Mouse (Mus musculus) kidney, postnatal 25 days (tissue): Measurements from ENCODE around the gene Tinagl1.
A peak's percentile ranks its signal among the peaks of the same experiment; 100 is the strongest.

Source experiments
- DNase-seq, 2 experiments: peaks; one replicate each; pipeline ENCODE4 v3.0.0; 2021; ENCODE audit warnings: mixed read lengths in 2 of 2

The Tinagl1 gene

GRCm38 (mm10) chr4:130177087-130177486, 2.2 kb upstream of the Tinagl1 start:
- peak; percentile 65 to 81 for DNase-seq

- no peak for DNase-seq
These were observed 1.3 kb upstream of the Tinagl1 start for GRCm38 (mm10) chr4:130176156-130176720.

- peak; percentile 87 to 95 for DNase-seq
These were observed 439 bp downstream of the Tinagl1 start for GRCm38 (mm10) chr4:130174335-130175031.

DNA sequence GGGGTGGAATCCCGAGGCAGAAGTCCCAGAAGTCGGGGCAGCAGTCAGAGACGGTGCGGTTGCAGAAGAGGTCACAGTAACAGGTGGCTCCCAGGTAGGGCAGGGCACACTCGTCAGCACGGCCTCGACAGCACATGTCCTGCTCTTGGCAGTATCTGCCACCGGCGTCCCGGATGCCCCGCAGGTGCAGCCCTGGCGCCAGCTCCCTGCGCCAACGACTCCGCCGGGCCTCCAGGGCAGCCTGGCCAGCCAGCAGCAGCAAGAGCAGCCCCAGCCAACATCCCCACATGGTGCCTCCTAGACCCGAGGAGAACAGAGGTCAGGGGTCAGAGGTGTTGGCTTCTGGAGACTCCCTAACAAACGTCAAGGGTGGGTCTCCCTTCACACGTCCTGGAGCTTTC, 1.0 kb downstream of the Tinagl1 start:
- peak; percentile 46 to 79 for DNase-seq

DNA sequence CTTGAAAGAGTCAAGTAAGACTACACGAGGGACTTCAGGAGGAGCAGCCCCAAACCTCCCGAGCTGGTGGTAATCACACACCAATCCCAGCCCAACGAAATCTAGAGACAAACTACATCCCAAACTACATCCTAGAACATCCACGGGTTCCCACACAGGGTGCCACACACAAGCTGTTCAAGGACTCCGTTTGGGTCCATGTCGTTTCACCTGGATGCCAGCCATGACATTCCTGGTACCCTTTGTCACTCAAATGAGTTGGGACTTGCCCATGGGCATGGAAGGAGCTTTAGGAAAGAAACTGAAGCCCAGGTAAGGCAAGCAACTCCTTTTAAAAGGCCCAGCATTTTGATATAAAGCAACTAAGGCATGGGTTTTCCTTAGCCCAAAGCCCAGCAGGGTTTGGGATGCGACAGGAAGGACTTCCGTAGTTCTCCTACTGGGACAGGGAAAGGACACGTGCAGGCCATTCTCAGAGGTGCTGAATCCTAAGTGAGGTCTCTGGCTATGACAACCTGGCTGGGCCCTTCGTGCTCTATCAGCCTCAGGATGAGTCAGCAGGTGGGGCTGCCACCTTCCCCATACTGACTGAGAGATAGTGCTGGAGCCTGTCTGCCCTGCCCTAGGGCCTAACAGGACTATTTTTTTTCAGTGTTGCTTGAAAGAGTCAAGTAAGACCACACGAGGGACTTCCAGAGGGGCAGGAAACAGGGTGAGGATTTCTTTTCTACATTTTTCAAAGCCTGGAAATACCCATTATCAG, 1.7 kb downstream of the Tinagl1 start:
- peak; percentile 42 to 60 for DNase-seq

DNA sequence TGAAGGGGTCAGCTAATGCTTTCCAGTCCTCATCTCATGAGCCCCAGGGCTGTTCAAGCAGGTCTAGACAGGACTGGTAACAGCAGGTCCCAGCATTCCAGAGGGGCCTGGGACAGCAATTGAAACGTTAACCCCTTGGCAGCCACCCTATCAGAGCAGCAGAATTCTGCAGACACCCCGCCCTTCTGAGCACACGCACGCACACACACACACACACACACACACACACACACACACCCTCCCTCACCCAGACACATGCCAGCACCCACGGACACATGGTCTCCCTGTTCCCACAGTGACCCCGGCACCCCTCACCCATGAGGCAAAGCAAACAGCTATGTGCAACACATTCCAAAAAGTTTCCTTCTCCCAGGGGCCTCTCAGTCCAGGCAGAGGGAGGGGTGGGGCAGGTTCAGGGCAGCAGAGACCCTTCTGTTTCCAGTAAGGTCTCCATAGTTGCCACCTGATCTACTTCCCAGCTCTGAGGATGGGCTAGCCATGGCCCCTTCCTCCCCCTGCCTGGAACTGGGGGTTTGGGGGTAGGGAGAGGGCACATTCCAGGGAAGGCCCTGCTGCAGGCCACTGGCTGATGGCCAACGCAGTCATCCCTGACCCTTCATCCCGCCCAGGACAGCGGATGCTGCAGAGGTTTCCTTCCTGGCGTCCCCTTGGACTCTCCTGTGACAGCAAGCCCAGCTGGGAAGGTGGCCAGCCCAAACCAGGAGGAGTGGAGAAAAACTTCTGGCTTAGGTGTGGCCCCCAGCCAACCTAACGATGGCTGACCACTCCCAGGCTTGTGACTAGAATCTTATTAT, 2.8 kb downstream of the Tinagl1 start:
- DNase-seq = peak; percentile 94 to 97

DNA sequence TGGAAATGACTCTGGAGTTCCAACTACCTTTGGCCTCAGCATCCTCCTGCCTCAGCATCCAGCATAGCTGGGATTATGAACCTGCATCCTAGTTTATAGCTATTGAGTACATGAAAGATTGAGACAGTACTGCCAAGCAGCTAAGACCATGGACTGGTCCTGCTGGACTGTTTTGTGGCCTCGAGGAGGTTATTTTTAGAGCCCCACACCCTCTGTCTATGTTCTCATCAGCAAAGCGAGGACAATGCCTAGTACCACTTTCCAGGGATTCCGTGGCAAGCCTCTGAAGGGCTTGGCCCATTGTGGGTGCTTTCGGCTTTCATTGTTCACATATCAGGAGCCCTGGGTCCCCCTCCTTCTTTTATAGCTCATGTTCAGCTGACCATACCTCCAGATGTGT, 4.6 kb downstream of the Tinagl1 start:
- DNase-seq = peak in 1 of 2 experiments; percentile 11

- DNase-seq = peak; percentile 72 to 90
These were observed 5.4 kb downstream of the Tinagl1 start for GRCm38 (mm10) chr4:130169411-130169971.

- peak; percentile 97 to 98 for DNase-seq
These were observed 6.4 kb downstream of the Tinagl1 start for GRCm38 (mm10) chr4:130168280-130169183.

DNA sequence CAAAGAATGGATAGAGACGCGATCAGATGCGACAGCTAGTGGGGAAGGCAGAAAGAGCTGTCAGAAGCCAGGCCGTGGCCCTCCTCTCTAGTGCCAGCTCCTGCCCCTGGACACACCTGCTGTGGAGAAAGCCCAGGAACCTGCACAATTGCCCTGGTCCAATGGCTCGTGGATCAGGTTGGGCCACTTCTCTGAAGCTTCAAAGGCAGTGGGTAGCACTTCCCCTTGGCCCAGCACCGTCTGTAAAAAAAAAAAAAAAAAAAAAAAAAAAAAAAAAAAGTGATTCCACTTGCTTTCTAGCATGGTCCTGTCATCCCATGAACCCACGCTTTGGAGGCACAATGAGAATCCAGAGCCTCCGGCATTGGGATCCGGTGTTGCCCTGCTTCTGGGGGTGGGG, 7.1 kb downstream of the Tinagl1 start:
- DNase-seq = peak in 1 of 2 experiments; percentile 48

GRCm38 (mm10) chr4:130167321-130167720, 7.6 kb downstream of the Tinagl1 start:
- DNase-seq = peak in 1 of 2 experiments; percentile 53

DNA sequence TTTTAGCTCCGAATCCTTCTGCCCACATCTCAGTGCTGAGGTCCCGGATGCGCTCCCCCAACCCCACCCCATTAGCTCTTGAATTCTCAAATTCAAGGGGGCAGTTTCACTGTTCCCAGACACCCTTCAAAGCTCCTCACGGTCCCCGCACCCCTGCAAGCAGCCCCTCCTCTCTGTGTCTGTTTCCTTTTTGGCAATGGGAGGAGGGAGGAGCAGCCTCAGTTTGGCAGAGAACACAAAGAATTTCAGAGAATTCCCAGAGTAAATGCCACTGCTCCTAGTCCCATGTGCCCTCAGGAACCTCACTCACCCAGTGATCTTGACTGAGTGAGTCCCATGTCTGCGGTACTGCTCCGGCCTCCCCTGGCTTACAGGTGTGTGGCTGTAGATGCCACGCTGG, 8.3 kb downstream of the Tinagl1 start:
- DNase-seq = peak; percentile 31 to 54

DNA sequence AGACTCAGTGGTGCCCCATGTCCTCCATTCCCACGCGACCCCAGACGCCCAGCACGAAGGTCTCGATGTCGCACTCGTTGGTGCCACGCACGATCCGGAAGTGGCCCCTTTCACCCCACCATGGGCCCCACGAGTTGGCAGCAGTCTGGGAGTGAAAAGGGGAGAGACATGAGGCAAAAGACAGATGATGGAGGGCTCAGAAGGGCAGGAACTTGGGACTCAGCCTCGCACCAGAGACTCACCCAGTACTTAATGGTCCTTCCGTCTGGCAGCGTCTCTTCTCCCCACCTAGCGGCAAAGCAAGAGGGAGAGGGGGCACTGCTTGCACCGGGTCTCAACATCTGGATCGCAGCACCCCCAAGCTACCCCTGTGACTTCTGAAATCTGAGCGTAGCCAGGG, 8.9 kb downstream of the Tinagl1 start:
- no peak for DNase-seq

- peak in 1 of 2 experiments; percentile 31 for DNase-seq
These were observed 10.8 kb downstream of the Tinagl1 start for GRCm38 (mm10) chr4:130164121-130164520.

DNA sequence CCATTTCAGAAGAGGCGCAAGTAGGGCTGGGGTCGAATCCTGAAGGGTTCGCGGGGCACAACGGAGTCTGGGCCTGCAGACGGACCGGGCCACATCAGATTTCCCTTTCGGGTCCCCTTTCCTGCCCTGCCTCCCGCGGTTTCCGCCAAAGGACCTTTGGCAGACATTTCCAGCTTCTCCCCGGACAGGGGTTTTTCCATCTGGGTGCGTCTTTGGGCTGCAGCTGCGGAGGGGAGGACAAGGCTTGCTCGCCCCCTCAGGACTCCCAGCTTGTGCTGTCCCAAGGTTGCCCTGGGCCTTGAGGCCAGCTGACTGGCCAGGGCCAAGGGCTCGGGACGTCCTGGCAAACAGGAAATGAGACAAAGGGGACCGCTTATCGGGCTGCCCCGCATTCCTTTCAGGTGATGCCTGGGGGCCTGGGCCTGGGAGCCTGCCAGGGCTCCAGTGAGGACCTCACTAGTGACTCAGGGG, 11.5 kb downstream of the Tinagl1 start:
- peak; percentile 57 to 88 for DNase-seq

GRCm38 (mm10) chr4:130161349-130161748, 13.6 kb downstream of the Tinagl1 start:
- peak in 1 of 2 experiments; percentile 23 for DNase-seq

- DNase-seq = peak in 1 of 2 experiments; percentile 46
These were observed 18.0 kb downstream of the Tinagl1 start for GRCm38 (mm10) chr4:130156812-130157371.

- DNase-seq = no peak
These were observed 20.7 kb downstream of the Tinagl1 start for GRCm38 (mm10) chr4:130154250-130154649.

GRCm38 (mm10) chr4:130148405-130148804, 26.5 kb downstream of the Tinagl1 start:
- no peak for DNase-seq

DNA sequence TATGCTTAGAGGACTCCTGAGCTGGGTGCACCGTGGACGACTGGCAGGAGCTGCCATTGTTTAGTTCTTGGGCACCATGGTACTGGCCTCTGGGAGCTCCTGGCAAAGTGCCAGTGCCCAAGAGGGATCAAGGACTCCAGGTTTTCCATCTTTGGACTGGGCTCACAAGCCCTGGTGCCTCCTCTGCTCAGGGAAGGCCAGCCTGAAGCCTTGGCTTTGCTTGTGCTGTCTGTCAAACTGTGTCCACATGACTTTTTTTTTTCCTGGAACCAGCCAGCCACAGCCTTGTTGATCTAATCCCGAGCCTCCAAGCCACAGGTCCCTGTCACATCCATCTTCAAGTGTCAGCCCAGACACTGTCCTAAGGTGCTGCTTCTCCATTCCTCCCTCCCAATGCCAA, 33.1 kb downstream of the Tinagl1 start:
- no peak for DNase-seq

- DNase-seq = no peak
These were observed 33.9 kb downstream of the Tinagl1 start for GRCm38 (mm10) chr4:130140992-130141402.
